Mouse (Mus musculus): ENCODE measurements around the gene Rspo1.

Rspo1 gene

DNA sequence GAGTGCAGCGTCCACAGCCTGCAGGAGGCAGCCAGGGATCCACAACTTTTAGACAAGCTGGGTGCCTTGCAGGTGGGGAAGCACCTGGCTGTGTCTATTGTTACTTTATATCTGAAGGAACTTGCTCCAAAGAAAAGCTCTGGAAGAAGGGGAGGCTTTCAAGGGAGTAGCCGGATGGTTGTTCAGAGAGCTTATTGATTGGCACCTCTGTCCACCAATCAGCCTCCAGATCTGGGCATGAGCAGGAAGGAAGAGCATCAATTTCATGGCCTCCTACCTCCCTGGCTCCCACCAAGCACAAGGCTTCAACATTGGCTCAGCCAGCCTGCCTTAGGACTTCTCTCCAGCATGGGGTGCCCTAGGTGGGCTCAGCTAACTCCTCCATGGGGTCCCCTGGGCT is 12.9 kb upstream of the Rspo1 start:
- peak; percentile 53 for DNase-seq (ENCODE audit: low spot score)

DNA sequence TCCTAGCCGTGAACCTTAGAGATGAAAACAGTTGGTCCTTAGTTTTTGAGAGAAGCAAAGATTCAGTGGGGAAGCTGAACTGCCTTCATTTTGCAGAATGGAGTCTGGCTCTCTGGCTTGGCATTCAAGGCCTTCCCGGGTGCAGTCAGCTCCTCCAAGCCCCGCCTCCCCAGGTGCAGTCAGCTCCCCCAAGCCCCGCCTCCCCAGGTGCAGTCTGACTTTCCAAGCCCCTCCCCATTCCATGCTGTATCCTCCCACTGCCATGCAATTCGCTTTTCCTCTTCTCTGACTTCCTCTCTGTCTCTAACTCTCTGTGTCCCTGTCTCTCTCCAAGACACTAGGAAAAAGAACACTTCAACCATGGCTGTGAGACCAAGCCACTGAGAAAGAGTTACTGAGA is 8.0 kb upstream of the Rspo1 start:
- DNase-seq (ENCODE audit: low spot score): no peak

DNA sequence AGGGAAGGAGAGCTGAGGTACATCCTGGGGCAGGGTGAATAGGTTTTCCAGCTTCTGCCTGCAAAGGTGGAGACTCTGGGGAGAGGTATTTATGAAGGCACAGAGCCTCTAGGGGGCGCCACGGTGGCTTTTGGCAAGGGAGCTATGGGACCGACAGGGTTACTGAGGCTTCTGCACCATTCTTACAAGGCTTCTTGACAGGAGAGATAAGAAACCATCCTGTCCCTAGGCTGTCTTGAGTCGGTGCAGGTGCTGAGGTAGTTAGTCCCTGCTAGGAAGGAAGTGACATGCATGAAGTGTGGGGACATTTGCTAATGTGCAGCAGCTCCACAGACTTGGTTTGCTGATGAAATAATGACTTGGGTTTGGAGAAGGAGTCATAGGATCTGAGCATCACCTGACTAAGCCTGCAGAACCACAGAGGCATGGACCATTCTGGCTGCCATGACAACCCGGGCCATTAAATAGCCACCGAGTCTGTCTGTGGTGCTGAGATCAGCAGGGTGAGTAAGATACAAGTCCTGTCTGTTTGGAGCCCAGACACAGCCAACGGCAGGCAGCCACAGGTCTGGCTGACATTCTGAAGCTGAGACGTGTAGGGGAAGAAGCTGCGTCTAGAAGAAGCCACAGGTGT is 2.2 kb upstream of the Rspo1 start:
- no peak for DNase-seq (ENCODE audit: low spot score)

GRCm38 (mm10) chr4:124984871-124985670 is 1.2 kb upstream of the Rspo1 start:
- no peak for DNase-seq (ENCODE audit: low spot score)

- DNase-seq (ENCODE audit: low spot score): no peak
Observed at GRCm38 (mm10) chr4:124986739-124987710, 795 bp downstream of the Rspo1 start.

- DNase-seq (ENCODE audit: low spot score): no peak
Observed at GRCm38 (mm10) chr4:124987711-124988097, 1.5 kb downstream of the Rspo1 start.

- peak; percentile 49 for DNase-seq (ENCODE audit: low spot score)
Observed at GRCm38 (mm10) chr4:124988382-124988781, 2.2 kb downstream of the Rspo1 start.

DNA sequence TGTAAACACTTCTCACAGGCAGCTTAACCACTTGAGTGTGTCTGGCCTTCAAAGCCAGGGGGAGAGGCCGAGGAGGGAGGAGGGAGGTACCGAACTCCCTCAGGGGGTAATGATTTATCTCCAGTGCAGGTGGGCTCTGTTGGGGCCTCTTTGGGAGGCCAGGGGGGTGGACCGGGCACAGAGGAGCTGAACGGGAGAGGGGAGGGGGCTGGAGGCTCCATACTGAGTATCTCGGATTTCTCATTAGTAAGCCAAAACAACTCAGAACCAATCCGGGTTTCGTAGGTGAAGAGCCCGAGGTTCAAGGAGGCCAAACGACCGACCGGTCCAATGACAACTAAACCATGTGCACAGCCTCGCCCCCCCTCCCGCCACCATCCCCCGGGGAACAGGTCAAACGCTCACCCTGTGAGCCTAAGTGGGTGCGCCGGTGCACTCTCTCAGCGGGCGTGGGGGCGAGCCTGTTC is 3.6 kb downstream of the Rspo1 start:
- peak; percentile 58 for DNase-seq (ENCODE audit: low spot score)

DNA sequence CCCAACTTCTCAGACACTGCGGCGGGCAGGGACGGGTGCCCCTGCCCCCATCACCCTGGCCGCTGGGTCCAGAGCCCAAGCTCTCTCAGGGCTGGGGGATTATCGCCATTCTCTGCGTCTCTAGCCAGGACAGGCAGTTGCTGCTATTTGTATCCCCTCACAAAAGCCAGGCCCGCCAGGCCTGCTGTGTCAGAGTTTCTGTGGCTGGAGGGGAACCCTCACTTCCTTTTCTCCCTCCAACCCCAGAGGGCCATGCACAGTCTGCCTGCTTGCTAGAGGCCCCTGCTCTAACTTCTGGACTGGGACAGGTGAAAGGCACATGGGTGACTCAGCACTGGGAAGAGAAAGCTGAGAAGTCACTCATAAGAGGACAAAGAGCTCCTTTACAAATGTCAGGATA is 4.1 kb downstream of the Rspo1 start:
- DNase-seq (ENCODE audit: low spot score): no peak

DNA sequence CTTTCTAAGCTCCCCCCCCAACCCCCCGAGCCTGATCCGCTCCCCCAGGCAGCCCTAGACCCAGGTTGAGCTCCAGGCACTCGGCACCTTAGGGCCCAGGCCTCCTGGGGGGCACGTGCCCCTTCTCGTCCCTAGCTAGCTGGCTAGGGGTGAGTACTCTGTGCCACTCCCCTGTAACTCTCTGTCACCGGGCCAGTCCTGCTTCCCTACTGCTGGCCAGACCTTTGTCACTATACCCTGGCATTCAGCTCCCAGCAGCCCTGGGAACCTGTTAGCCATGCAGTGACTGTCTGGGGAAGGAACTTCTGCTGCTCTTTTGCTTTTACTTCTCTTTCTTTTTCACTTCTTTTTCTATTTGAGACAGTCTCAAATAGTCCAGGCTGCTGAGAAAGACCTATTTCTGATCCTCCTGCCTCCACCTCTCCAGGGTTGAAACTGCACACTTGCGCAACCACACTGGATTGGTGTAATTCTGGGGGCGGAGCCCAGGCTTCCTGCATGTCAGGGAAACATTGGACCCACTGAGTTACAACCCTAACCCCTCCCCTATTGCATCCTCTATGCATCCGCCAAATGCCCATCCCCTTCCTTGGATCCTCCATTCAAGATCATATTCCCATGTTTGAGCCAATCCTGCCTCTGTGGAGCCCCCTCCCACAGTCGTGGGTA is 11.4 kb downstream of the Rspo1 start:
- no peak for DNase-seq (ENCODE audit: low spot score)

DNA sequence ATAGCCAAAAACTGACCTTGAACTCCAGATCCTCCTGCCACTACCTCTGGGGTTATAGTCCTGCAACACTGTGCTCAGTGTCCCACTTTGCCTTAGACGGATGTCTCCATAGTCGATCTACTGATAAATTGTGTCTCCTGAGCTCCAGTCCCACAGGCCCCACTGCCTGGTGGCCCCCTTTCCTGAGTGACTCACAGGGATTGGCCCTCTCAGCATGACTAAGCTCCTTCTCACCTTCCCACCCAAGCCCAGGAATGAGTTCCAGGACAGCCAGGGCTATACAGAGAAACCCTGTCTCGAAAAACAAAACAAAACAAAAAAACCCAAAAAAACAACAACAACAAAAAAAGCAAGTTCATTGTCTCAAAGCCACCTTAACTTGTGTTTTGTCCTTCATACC is 13.3 kb downstream of the Rspo1 start:
- no peak for DNase-seq (ENCODE audit: low spot score)

DNA sequence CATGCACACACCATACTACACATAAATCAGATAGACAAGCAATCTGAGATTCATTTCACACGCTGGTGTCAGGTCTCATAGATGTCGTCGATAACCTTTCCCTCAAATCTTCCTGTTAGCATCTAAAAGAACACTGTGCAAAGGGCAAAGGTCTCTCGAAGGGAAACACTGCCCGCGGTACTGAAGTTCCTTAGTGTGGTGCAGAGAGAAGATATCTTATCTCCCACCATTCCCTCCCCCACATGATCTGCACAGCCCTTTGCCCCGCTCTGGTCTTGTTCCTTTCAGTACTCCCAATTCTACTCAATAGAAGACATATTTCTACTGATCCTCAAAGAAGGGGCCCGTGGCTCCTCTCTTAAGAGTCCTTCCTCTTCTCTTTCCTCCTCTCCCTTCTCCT is 16.7 kb downstream of the Rspo1 start:
- DNase-seq (ENCODE audit: low spot score): no peak

DNA sequence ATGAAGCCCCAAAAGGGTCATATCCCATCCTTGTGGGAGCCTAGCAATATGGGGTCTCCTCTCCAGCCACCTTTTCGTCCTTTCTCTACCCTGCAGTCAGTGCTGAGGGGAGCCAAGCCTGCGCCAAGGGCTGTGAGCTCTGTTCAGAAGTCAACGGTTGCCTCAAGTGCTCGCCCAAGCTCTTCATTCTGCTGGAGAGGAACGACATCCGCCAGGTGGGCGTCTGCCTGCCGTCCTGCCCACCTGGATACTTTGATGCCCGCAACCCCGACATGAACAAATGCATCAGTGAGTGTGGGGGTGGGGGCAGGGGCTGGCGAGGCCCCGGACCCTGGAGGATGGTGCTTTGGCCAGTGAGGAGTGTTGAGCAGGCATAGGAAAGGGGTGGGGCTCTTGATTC is 18.7 kb downstream of the Rspo1 start:
- DNase-seq (ENCODE audit: low spot score): no peak

DNA sequence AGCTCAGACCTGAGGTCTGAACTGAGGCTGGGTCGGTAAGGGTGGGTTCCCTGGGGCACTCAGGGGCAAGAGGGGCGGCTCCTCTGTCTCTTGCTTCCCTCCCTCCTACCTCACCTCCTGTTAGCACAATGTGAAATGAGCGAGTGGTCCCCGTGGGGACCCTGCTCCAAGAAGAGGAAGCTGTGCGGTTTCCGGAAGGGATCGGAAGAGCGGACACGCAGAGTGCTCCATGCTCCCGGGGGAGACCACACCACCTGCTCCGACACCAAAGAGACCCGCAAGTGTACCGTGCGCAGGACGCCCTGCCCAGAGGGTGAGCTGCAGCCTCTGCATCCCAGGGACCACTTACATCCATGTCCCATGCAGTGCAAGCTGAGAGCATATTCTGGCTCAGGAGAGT is 21.2 kb downstream of the Rspo1 start:
- no peak for DNase-seq (ENCODE audit: low spot score)

- DNase-seq (ENCODE audit: low spot score): no peak
Observed at GRCm38 (mm10) chr4:125008220-125008619, 22.0 kb downstream of the Rspo1 start.

DNA sequence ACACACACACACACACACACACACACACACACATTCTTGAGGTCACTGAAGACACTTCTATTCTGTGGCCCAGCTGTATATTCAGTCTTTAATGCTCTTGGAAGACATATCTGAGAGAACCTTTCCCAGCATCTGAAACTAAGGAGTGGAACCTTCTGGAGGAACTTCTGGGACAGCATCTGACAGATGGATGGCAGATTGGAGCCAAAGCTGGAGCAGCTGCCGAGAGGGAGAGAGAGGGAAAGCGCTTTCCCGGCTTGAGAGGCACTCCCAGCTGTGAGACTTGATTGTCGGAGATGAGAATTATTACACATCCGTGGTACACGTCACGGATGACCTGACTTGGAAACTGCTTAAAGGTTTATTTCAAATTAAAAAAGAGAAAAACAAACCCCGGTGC is 22.5 kb downstream of the Rspo1 start:
- no peak for DNase-seq (ENCODE audit: low spot score)

DNA sequence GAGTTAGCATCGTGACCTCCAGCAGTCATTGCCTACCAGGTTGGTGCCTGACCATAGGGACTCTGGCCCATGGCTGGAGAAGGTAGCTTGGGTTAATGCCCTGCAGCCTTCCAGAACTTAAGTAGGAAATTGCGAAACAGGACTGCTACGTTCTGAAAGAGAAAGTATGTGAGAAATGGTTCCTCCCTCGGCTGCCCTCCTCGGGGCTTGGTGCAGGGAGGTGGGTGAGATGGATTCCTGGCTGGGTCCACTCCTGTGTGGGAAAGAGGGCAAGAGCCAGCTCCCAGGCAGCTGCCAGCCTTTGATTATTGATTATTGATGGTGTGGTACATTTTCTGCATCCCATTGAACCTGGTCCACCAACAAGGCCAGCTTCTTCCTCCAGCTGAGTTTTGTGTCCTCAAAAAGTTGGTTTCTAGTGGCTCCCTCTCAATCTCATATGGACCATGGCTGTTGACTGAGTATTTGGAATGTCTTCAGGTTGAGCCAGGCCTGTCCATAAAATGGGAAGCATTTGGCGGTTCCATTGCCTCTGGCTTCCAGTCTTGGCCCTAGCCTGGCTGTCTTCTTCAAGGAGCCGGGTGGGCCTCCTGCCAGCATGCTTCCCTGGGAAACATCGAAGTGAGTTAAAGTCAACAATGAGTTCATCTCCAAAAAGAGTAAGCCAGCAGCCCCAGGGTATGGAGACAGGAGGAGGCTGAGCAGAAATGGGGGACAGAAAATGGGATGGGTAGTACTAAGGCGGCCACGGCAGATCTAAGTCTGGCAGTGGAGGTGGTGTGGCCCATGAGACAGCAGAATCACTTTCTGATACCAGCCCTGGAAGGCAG is 29.8 kb downstream of the Rspo1 start, which contains the start of gene Gnl2:
Gene Gnl2 (plus strand): TSS at position 780 of the 830 bp plus-strand sequence.
- DNase-seq (ENCODE audit: low spot score): no peak

GRCm38 (mm10) chr4:125017431-125017830 is 31.2 kb downstream of the Rspo1 start:
- no peak for DNase-seq (ENCODE audit: low spot score)

DNA sequence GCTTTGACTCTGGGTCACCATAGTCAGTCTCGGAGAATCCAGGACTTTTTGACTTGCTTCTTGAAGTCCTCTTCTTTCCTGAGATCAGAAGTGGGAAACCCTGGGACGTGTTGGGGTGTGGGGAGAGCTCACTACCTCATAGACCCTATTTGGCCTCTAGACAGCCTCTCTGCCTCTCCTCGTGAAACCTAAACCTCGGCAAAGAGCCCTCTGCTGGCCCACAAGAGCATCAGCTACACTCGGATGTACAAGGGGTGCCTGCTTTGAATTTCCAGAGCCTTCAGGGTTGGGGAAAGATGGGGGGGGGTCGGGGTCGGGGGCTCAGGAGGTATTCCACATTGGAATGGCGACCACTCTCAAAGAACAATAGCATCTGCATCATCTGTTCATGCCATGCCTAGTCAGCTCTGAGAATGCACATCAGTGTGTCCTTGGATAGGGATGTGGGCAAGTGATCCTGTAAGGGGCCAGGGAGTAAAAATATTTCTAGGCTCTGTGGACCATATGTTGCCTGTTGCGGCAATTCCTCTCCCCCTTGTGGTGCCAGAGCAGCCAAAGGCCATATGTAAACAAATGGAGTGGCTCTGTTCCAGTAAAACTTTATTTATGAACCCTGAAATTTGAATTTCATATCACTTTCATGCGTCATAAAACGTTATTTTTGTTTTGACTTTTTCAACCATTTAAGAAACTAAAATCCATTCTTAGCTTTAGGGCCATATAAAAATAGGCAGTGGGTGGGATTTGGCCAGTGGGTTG is 34.7 kb downstream of the Rspo1 start:
- peak; percentile 24 for DNase-seq (ENCODE audit: low spot score)
